Mouse (Mus musculus): Measurements from ENCODE around the gene Tuba1c. TPM values are rescaled to one million over a fixed set of nuclear protein-coding genes. Genes with fewer than 3 reads are reported as not detected.
"Not testable (repeated sequence)": the region's sequence is repeated elsewhere in the genome, so short reads cannot be mapped to it uniquely, and the experiment has no call there.

The Tuba1c gene
- polyA plus RNA-seq, 1 experiment from 2014 or later, result 130 TPM

DNA sequence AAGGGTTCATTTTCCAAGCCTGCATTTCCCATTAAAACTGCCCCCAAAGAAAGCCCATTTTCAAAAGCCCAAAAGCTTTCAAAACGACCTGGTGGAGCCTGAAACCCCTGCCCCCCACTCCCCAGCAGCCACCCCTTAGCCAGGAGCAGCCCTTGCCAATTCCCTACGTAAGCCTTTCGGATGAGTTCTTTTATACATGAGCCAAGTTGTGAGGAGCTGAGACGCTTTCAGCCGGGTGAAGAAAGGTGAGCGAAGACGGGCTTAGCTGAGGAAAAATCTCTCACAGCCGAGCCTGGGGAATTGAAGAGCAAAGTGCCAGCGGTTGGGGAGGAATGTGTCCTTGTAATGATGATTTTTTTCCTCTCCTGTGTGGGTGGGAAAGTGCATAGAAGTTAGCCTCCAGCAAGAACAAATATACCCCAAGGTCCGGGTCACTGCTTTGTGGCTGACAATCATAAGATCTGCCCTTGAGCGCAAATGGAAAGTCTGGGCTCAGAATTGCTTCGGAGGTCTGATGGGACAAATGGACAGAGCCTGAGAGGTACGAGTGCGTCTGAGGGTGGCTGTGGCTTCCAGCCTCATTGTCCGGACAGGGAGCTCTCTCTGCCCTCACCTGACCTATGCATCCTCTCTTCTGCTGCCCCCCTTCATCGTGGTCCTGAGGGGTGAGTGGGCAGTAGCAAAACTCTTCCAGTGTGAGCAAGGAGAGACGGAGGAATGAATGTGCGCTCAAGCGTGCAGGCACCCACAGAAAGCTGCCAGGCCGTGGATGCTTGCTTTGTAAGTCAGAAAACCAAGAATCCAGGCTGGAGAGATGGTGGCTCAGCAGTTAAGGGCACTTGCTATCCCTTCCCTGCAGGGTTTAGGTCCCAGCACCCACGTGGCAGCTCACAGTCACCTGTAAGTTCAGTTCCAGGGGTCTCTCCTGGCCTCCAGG lies 11.5 kb downstream of the Tuba1c start:
- no peak for ATAC-seq (replicated peaks; ENCODE audit: extremely low read depth, insufficient read depth, low FRiP score)
- Histone ChIP-seq H3K4me2 (ENCODE audit: low read depth, low read length) (peak overlapping the region; percentile 10; the same call in 1 of the 2 replicates), H3K36me3 (ENCODE audit: control insufficient read depth, insufficient read depth) (peaks cover 3% of the 10 kb centered on the region; the same call in 1 of the 2 replicates), H3K27ac (ENCODE audit: low read length) (no peak overlapping the region; the same call in 1 of the 2 replicates), H3K27me3 (ENCODE audit: control insufficient read depth, insufficient read depth, low read length) (no peaks in the 10 kb centered on the region), H3K4me3 (ENCODE audit: low read length) (no peak overlapping the region), H3K9me3 (replicated peaks; ENCODE audit: control insufficient read depth, low read length) (no peaks in the 10 kb centered on the region), H3K9ac (ENCODE audit: low read length) (no peak overlapping the region), H3K4me1 (ENCODE audit: control insufficient read depth, insufficient read depth, low read length) (peaks cover 7% of the 10 kb centered on the region)
- WGBS, result 49% methylated on average over 21 of the region's 21 CpGs

DNA sequence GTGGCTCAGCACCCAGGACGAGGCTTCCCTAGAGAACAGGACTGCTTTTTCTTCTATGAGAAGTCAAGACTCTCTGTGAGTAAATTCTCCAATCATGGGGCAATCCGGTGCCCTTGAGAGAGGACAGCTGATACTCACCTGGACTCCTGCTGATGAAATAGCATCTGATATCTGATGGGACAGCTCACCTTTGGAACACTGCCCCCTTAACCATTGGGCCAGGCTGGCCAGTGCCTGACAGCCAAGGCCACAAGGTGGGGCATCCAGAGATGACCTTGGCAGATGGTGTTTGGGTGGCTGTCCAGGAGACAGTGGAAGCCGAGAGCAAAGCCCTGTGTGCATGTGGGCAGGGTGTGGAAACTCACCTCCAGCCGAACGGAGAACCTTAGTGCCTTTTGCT lies 12.6 kb downstream of the Tuba1c start:
- no peak overlapping the region for H3K9ac ChIP-seq (ENCODE audit: low read length)
- H3K4me2 ChIP-seq (ENCODE audit: low read depth, low read length), result no peak overlapping the region
- H3K27me3 ChIP-seq (ENCODE audit: control insufficient read depth, insufficient read depth, low read length), result no peaks in the 10 kb centered on the region; the same call in 1 of the 2 replicates
- no peaks in the 10 kb centered on the region for H3K9me3 ChIP-seq (replicated peaks; ENCODE audit: control insufficient read depth, low read length)
- H3K4me1 ChIP-seq (ENCODE audit: control insufficient read depth, insufficient read depth, low read length), result 0 out of 2 replicates have a peak, but pooled peaks cover 2% of the 10 kb centered on the region
- ATAC-seq (replicated peaks; ENCODE audit: extremely low read depth, insufficient read depth, low FRiP score), result no peak; the same call in 1 of the 2 replicates
- no peak overlapping the region for H3K4me3 ChIP-seq (ENCODE audit: low read length)
- WGBS, result 81% methylated on average over 5 of the region's 5 CpGs
- no peak overlapping the region for H3K27ac ChIP-seq (ENCODE audit: low read length)
- H3K36me3 ChIP-seq (ENCODE audit: control insufficient read depth, insufficient read depth), result peaks cover 3% of the 10 kb centered on the region; the same call in 1 of the 2 replicates

DNA sequence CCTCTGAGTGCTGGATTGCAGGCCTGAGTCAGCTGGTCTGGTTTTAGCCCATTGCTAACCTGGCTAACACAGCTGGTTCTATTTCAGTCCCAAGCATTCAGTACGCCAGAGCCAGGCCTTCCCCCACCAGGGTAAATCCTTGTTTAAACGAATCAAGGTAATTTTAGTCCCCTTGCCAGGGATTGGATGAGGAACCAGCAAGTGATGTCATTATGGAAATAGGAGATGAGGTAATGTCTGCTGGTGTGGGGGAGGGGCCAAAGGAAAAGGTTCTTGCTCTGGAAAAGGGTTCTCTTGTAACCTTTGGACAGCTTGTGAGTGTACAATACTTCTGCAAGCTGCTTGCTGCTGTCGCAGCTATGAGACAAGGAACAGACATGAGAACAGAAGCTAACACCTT lies 15.2 kb downstream of the Tuba1c start:
- Histone ChIP-seq H3K9me3 (replicated peaks; ENCODE audit: control insufficient read depth, low read length) (no peaks in the 10 kb centered on the region), H3K27ac (ENCODE audit: low read length) (no peak overlapping the region), H3K27me3 (ENCODE audit: control insufficient read depth, insufficient read depth, low read length) (no peaks in the 10 kb centered on the region; the same call in 1 of the 2 replicates), H3K9ac (ENCODE audit: low read length) (no peak overlapping the region), H3K4me3 (ENCODE audit: low read length) (no peak overlapping the region), H3K36me3 (ENCODE audit: control insufficient read depth, insufficient read depth) (no peaks in the 10 kb centered on the region), H3K4me1 (ENCODE audit: control insufficient read depth, insufficient read depth, low read length) (0 out of 2 replicates have a peak, but pooled peaks cover 2% of the 10 kb centered on the region), H3K4me2 (ENCODE audit: low read depth, low read length) (no peak overlapping the region)
- WGBS, result 34% methylated on average over 3 of the region's 3 CpGs
- no peak for ATAC-seq (replicated peaks; ENCODE audit: extremely low read depth, insufficient read depth, low FRiP score)

DNA sequence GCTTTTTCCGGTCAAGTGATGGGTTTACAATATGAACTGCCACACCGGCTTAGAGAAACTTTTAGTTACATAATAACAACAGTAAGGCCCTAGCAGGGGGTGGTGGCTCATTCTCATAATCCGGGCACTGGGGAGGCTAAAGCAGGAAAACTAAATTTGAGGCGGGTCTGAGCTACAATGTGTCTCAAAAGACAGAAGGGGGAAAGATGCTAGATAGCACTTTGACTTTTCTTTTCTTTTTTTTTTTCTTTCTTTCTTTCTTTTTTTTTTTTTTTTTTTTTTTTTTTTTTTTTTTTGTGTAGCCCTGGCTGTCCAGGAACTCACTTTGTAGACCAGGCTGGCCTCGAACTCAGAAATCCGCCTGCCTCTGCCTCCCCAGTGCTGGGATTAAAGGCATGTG lies 16.0 kb downstream of the Tuba1c start:
- not testable (repeated sequence) for H3K36me3 ChIP-seq (ENCODE audit: control insufficient read depth, insufficient read depth); H3K4me1 ChIP-seq (ENCODE audit: control insufficient read depth, insufficient read depth, low read length); ATAC-seq (replicated peaks; ENCODE audit: extremely low read depth, insufficient read depth, low FRiP score); H3K9me3 ChIP-seq (replicated peaks; ENCODE audit: control insufficient read depth, low read length); H3K4me2 ChIP-seq (ENCODE audit: low read depth, low read length); H3K4me3 ChIP-seq (ENCODE audit: low read length); H3K27ac ChIP-seq (ENCODE audit: low read length); H3K27me3 ChIP-seq (ENCODE audit: control insufficient read depth, insufficient read depth, low read length); H3K9ac ChIP-seq (ENCODE audit: low read length)
- 78% methylated on average over 6 of the region's 6 CpGs for WGBS

DNA sequence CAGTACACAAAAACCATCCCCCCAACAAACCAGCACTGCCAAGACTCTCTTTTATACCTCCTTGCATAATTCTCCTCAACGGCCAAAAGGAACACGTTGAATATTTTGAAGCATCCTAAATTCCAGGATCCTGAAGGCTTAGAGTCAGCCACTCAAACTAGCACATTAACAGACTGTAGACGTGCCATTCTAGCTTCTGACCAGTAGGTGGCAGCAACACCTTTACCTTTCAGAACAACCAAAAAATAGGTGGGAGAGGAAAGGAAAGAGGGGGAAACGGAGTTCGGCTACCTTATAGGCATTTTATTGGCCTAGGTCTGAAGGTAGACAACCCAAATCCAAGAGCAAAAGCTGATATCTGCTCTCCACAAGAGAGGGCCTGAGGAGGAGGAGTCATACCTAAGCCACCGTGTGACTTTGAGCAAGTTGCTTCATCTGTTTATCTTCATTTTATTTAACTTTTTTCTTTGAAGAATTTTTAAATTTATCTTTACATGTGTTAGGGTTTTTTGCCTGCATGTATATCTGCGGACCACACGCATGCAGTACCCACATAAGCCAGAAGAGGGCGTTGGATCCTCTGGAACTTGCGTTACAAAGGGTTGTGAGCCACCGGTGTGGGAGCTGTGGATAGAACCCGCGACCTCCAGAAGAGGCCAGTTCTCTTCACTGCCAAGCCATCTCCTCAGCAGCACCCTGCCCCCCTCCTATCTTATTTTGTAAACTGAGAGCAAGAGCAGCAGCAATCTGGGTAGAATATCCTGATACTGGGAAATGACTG lies 20.0 kb downstream of the Tuba1c start:
- 0 out of 2 replicates have a peak, but pooled peaks cover 2% of the 10 kb centered on the region for H3K4me1 ChIP-seq (ENCODE audit: control insufficient read depth, insufficient read depth, low read length)
- H3K36me3 ChIP-seq (ENCODE audit: control insufficient read depth, insufficient read depth), result no peaks in the 10 kb centered on the region
- no peaks in the 10 kb centered on the region for H3K9me3 ChIP-seq (replicated peaks; ENCODE audit: control insufficient read depth, low read length)
- H3K4me3 ChIP-seq (ENCODE audit: low read length), result no peak overlapping the region
- WGBS, result 26% methylated on average over 13 of the region's 13 CpGs
- no peak overlapping the region for H3K9ac ChIP-seq (ENCODE audit: low read length)
- no peak for ATAC-seq (replicated peaks; ENCODE audit: extremely low read depth, insufficient read depth, low FRiP score)
- H3K27me3 ChIP-seq (ENCODE audit: control insufficient read depth, insufficient read depth, low read length), result peaks cover 26% of the 10 kb centered on the region
- H3K27ac ChIP-seq (ENCODE audit: low read length), result no peak overlapping the region
- H3K4me2 ChIP-seq (ENCODE audit: low read depth, low read length), result no peak overlapping the region

DNA sequence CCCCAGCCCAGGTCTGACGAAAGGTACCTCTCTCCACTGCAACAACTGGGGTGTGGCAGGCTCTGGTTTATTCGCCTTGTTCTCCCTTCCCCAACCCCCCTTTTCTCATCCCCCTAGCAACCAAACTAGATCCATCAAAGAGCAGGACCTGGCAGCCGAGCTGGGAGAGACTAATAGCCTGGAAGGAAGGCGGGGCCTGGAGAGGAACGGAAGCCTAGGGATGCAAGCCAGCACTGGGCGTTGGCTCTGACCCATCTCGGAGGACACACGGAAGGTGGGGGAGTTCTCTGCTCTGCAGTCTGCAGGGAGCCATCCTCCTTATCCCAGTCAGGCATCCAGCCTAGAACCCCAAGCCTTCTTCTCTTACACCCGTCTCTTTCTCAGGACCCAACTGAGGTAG lies 23.7 kb downstream of the Tuba1c start:
- Histone ChIP-seq H3K36me3 (ENCODE audit: control insufficient read depth, insufficient read depth) (no peaks in the 10 kb centered on the region), H3K9ac (ENCODE audit: low read length) (no peak overlapping the region), H3K4me3 (ENCODE audit: low read length) (no peak overlapping the region), H3K27ac (ENCODE audit: low read length) (no peak overlapping the region), H3K9me3 (replicated peaks; ENCODE audit: control insufficient read depth, low read length) (no peaks in the 10 kb centered on the region), H3K4me1 (ENCODE audit: control insufficient read depth, insufficient read depth, low read length) (peaks cover 11% of the 10 kb centered on the region), H3K4me2 (ENCODE audit: low read depth, low read length) (no peak overlapping the region), H3K27me3 (ENCODE audit: control insufficient read depth, insufficient read depth, low read length) (peaks cover 62% of the 10 kb centered on the region)
- 16% methylated on average over 9 of the region's 9 CpGs for WGBS
- no peak for ATAC-seq (replicated peaks; ENCODE audit: extremely low read depth, insufficient read depth, low FRiP score)

DNA sequence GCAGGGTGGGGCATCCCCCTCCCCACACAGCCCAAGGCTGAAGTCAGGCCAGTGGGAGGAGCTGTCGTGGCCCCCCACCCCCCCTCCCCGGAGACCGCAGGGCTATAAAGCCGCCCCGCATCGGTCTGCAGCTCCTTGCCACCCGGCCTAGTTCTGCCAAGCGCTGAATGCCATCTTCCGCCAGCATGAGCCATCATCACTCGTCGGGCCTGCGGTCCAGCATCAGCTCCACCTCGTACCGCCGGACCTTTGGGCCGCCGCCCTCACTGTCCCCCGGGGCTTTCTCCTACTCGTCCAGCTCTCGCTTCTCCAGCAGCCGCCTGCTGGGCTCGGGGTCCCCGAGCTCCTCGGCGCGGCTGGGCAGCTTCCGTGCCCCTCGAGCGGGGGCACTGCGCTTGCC lies 25.3 kb downstream of the Tuba1c start, which contains the start of gene Prph:
Gene Prph (plus strand): TSS at position 135 of the 400 bp plus-strand sequence.
- peaks cover 11% of the 10 kb centered on the region for H3K4me1 ChIP-seq (ENCODE audit: control insufficient read depth, insufficient read depth, low read length)
- ATAC-seq (replicated peaks; ENCODE audit: extremely low read depth, insufficient read depth, low FRiP score), result no peak

DNA sequence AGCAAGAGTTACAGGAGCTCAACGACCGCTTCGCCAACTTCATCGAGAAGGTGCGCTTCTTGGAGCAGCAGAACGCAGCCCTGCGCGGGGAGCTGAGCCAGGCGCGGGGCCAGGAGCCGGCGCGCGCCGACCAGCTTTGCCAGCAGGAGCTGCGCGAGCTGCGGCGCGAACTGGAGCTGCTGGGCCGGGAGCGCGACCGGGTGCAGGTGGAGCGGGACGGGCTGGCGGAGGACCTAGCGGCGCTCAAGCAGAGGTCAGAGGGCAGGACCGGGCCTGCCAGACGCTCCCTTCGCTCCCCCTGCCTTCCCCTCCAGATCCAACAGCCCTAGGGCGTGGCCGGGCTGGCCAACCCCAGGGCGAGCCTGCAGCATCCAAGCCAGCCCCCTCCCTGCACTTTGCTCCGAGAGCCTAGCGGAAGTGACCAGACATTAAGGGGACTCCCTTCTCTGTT lies 25.8 kb downstream of the Tuba1c start:
- H3K9ac ChIP-seq (ENCODE audit: low read length), result peak overlapping the region; percentile 21; the same call in 1 of the 2 replicates
- H3K27me3 ChIP-seq (ENCODE audit: control insufficient read depth, insufficient read depth, low read length), result peaks cover 78% of the 10 kb centered on the region
- peak overlapping the region; percentile 47 for H3K4me3 ChIP-seq (ENCODE audit: low read length)
- peak overlapping the region; percentile 67 for H3K4me2 ChIP-seq (ENCODE audit: low read depth, low read length)
- no peak; the same call in 1 of the 2 replicates for ATAC-seq (replicated peaks; ENCODE audit: extremely low read depth, insufficient read depth, low FRiP score)
- H3K4me1 ChIP-seq (ENCODE audit: control insufficient read depth, insufficient read depth, low read length), result peaks cover 11% of the 10 kb centered on the region
- WGBS, result under 1% methylated on average over 34 of the region's 37 CpGs
- H3K27ac ChIP-seq (ENCODE audit: low read length), result no peak overlapping the region
- H3K9me3 ChIP-seq (replicated peaks; ENCODE audit: control insufficient read depth, low read length), result no peaks in the 10 kb centered on the region
- no peaks in the 10 kb centered on the region for H3K36me3 ChIP-seq (ENCODE audit: control insufficient read depth, insufficient read depth)

More for the DNA sequence above, 25.3 kb downstream of the Tuba1c start, which contains the start of gene Prph:
- H3K9me3 ChIP-seq (replicated peaks; ENCODE audit: control insufficient read depth, low read length), result no peaks in the 10 kb centered on the region
- H3K4me3 ChIP-seq (ENCODE audit: low read length), result peak within 1 kb of the TSS; percentile 47
- H3K27ac ChIP-seq (ENCODE audit: low read length), result no peak within 1 kb of the TSS
- 4% methylated on average over 30 of the region's 30 CpGs for WGBS
- peaks cover 75% of the 10 kb centered on the region for H3K27me3 ChIP-seq (ENCODE audit: control insufficient read depth, insufficient read depth, low read length)
- H3K36me3 ChIP-seq (ENCODE audit: control insufficient read depth, insufficient read depth), result no peaks in the 10 kb centered on the region
- peak within 1 kb of the TSS; percentile 67 for H3K4me2 ChIP-seq (ENCODE audit: low read depth, low read length)
- peak within 1 kb of the TSS; percentile 21; the same call in 1 of the 2 replicates for H3K9ac ChIP-seq (ENCODE audit: low read length)
